Mouse (Mus musculus) CH12.LX (cell line): ENCODE results near the gene Sh2d6. TPM values are rescaled to one million over a fixed set of nuclear protein-coding genes. Genes with fewer than 3 reads are reported as not detected.

Experiments used
- DNase-seq: peaks from one replicate; pipeline ENCODE4 v3.0.0-alpha.2; 2013; ENCODE audit errors: extremely low read depth
- H3K27ac ChIP-seq: 2 replicates; pipeline ENCODE4 v1.5.1; 2012; ENCODE audit warnings: low read depth, mild to moderate bottlenecking, control low read depth, moderate library complexity; ENCODE audit not compliant: insufficient read depth
- H3K27me3 ChIP-seq: replicated peaks from 2 replicates; pipeline ENCODE3; 2012; ENCODE audit warnings: inconsistent platforms
- H3K36me3 ChIP-seq, 2 experiments: replicated peaks in 1 of 2; 2 replicates each; pipeline versions ENCODE3 to v1.6.1; 2012; ENCODE audit warnings: inconsistent platforms in 1 of 2, low read length in 1 of 2, mild to moderate bottlenecking in 1 of 2, mixed read lengths in 1 of 2, moderate library complexity in 1 of 2; ENCODE audit not compliant: control insufficient read depth in 1 of 2, insufficient read depth in 1 of 2
- H3K4me1 ChIP-seq, 2 experiments: 2 replicates each; pipeline ENCODE4 v1.6.1; 2012; ENCODE audit warnings: inconsistent platforms in 1 of 2, moderate library complexity in 1 of 2; ENCODE audit not compliant: insufficient read depth in 2 of 2, control insufficient read depth in 1 of 2
- H3K4me2 ChIP-seq: 2 replicates; pipeline ENCODE4 v1.6.1; 2012; ENCODE audit warnings: low read depth, mild to moderate bottlenecking, control low read depth; ENCODE audit not compliant: poor library complexity, insufficient read depth, severe bottlenecking
- H3K4me3 ChIP-seq, 3 experiments: fragments of 150-350 bp in 1 of 3; sonication (generic) in 1 of 3; replicated peaks in 1 of 3; 2 replicates each; pipeline versions ENCODE3 to v1.5.1; 2011 to 2012; ENCODE audit warnings: low read depth in 2 of 3, low read length in 2 of 3, mild to moderate bottlenecking in 2 of 3, moderate library complexity in 2 of 3, control low read depth in 1 of 3, improper control_type of control experiment in 1 of 3, inconsistent platforms in 1 of 3, mixed read lengths in 1 of 3; ENCODE audit not compliant: poor library complexity in 1 of 3
- H3K79me2 ChIP-seq: replicated peaks from 2 replicates; pipeline ENCODE4 v1.6.1; 2012; ENCODE audit warnings: mild to moderate bottlenecking, moderate library complexity; ENCODE audit not compliant: control insufficient read depth, poor library complexity, insufficient read depth, severe bottlenecking; ENCODE audit errors: extremely low read depth
- H3K9ac ChIP-seq: 2 replicates; pipeline ENCODE4 v1.6.1; 2012; ENCODE audit warnings: low read depth, mild to moderate bottlenecking, control low read depth, moderate library complexity; ENCODE audit not compliant: insufficient read depth
- H3K9me3 ChIP-seq: replicated peaks from 2 replicates; pipeline ENCODE3; 2012; ENCODE audit warnings: low read length, inconsistent platforms, mixed read lengths
- BHLHE40 ChIP-seq: IDR thresholded peaks from 2 replicates; pipeline ENCODE4 v1.6.1; 2011; ENCODE audit warnings: mild to moderate bottlenecking, low read depth, low read length, improper control_type of control experiment
- CHD1 ChIP-seq: IDR thresholded peaks from 2 replicates; pipeline ENCODE4 v1.6.1; 2012; ENCODE audit warnings: low read depth, low read length, improper control_type of control experiment, inconsistent platforms
- CHD2 ChIP-seq: IDR thresholded peaks from 2 replicates; pipeline ENCODE4 v1.6.1; 2011; ENCODE audit warnings: low read length, improper control_type of control experiment
- E2F4 ChIP-seq: IDR thresholded peaks from 2 replicates; pipeline ENCODE4 v1.6.1; 2011; ENCODE audit warnings: low read depth, low read length, improper control_type of control experiment; ENCODE audit not compliant: insufficient replicate concordance
- ELF1 ChIP-seq: IDR thresholded peaks from 2 replicates; pipeline ENCODE4 v1.6.1; 2014; ENCODE audit warnings: low read depth, mild to moderate bottlenecking, inconsistent platforms, low read length, improper control_type of control experiment
- ETS1 ChIP-seq: conservative IDR thresholded peaks from 2 replicates; pipeline ENCODE4 v1.6.1; 2012; ENCODE audit warnings: low read depth, mild to moderate bottlenecking, inconsistent platforms, low read length, improper control_type of control experiment, moderate library complexity
- GABPA ChIP-seq: IDR thresholded peaks from 2 replicates; pipeline ENCODE4 v1.6.1; 2012; ENCODE audit warnings: low read depth, low read length, improper control_type of control experiment, inconsistent platforms; ENCODE audit not compliant: insufficient replicate concordance
- IRF4 ChIP-seq: IDR thresholded peaks from 2 replicates; pipeline ENCODE4 v1.6.1; 2014; ENCODE audit warnings: low read depth, mild to moderate bottlenecking, inconsistent platforms, low read length, improper control_type of control experiment
- JUND ChIP-seq: conservative IDR thresholded peaks from 2 replicates; pipeline ENCODE4 v1.6.1; 2011; ENCODE audit warnings: low read depth, low read length, improper control_type of control experiment
- KAT2A ChIP-seq: IDR thresholded peaks from 2 replicates; pipeline ENCODE4 v1.6.1; 2012; ENCODE audit warnings: low read length, improper control_type of control experiment, inconsistent platforms; ENCODE audit not compliant: insufficient replicate concordance
- MAX ChIP-seq: IDR thresholded peaks from 2 replicates; pipeline ENCODE4 v1.6.1; 2011; ENCODE audit warnings: low read length, improper control_type of control experiment
- MAZ ChIP-seq: IDR thresholded peaks from 2 replicates; pipeline ENCODE4 v1.6.1; 2012; ENCODE audit warnings: low read depth, mild to moderate bottlenecking, inconsistent platforms, low read length, improper control_type of control experiment, moderate library complexity
- MXI1 ChIP-seq: IDR thresholded peaks from 2 replicates; pipeline ENCODE4 v1.6.1; 2011; ENCODE audit warnings: mild to moderate bottlenecking, low read depth, low read length, improper control_type of control experiment
- POLR2AphosphoS2 ChIP-seq: IDR thresholded peaks from 2 replicates; pipeline ENCODE4 v1.6.1; 2011; ENCODE audit warnings: low read depth, low read length, improper control_type of control experiment
- RAD21 ChIP-seq: IDR thresholded peaks from 2 replicates; pipeline ENCODE4 v1.6.1; 2011; ENCODE audit warnings: low read depth, mild to moderate bottlenecking, low read length, improper control_type of control experiment, moderate library complexity
- RCOR1 ChIP-seq: conservative IDR thresholded peaks from 2 replicates; pipeline ENCODE4 v1.6.1; 2012; ENCODE audit warnings: low read depth, mild to moderate bottlenecking, inconsistent platforms, low read length, improper control_type of control experiment
- SIN3A ChIP-seq: IDR thresholded peaks from 2 replicates; pipeline ENCODE4 v1.6.1; 2012; ENCODE audit warnings: low read length, improper control_type of control experiment, inconsistent platforms
- SMC3 ChIP-seq: IDR thresholded peaks from 2 replicates; pipeline ENCODE4 v1.6.1; 2011; ENCODE audit warnings: low read depth, low read length, improper control_type of control experiment
- ZKSCAN1 ChIP-seq: IDR thresholded peaks from 2 replicates; pipeline ENCODE4 v1.6.1; 2012; ENCODE audit warnings: low read depth, inconsistent platforms, low read length, improper control_type of control experiment, borderline replicate concordance
- ZNF384 ChIP-seq: IDR thresholded peaks from 2 replicates; pipeline ENCODE4 v1.6.1; 2012; ENCODE audit warnings: low read depth, low read length, improper control_type of control experiment, inconsistent platforms
- dilution Hi-C: fragments of 300-500 bp; cut with MboI; formaldehyde crosslinking; loops from 2 replicates; pipeline ENCODE4 v1.14.3; 2020; ENCODE audit warnings: low sequenced_read_pairs; ENCODE audit not compliant: extremely low pct_unique_long_range_greater_than_20kb, extremely low pct_ligation_motif_present
- in situ Hi-C: fragments of 300-500 bp; cut with MboI; formaldehyde crosslinking; loops from 3 replicates; pipeline ENCODE4 v1.14.3; 2019; ENCODE audit warnings: low sequenced_read_pairs, low pct_ligation_motif_present, low pct_unique_long_range_greater_than_20kb, mixed read lengths
- polyA plus RNA-seq: library from polyadenylated mRNA; unstranded; fragments of >175 nt; gene quantifications from 2 replicates; pipeline ENCODE4 v1.2.1, GENCODE M21; 2012; ENCODE audit warnings: low read depth; ENCODE audit not compliant: insufficient read length
- total RNA-seq, 2 experiments: library from RNA; depleted of rRNA; stranded (reverse); fragments of 300-350 nt in 1 of 2; fragments of >200 nt in 1 of 2; gene quantifications; 2 replicates each; pipeline ENCODE4 v1.2.3; 2012 to 2014

Sh2d6 gene
- total and polyA plus RNA-seq, 3 experiments: 0.78 to 4.9 (median 1.7) TPM

GRCm38 (mm10) chr6:72477621-72478020, 43.9 kb downstream of the Sh2d6 start:
- no peak overlapping the region for H3K4me2 ChIP-seq
- dilution Hi-C loops: no loop called here
- no peak overlapping the region for H3K4me3 ChIP-seq
- H3K4me1 ChIP-seq: peaks cover 3 to 6% of the 10 kb centered on the region in 2 experiments; a peak in 2 of 4 replicates
- no peak overlapping the region for H3K27ac ChIP-seq
- no peaks in the 10 kb centered on the region for H3K36me3 ChIP-seq
- H3K9me3 ChIP-seq: no peaks in the 10 kb centered on the region
- no peak for DNase-seq
- H3K9ac ChIP-seq: no peak overlapping the region
- in situ Hi-C loops: no loop called here
- H3K79me2 ChIP-seq: no peaks in the 10 kb centered on the region
- TF ChIP-seq IRF4: no peak
- no peak for TF ChIP-seq MAZ
- no peak for TF ChIP-seq BHLHE40
- no peak for TF ChIP-seq CHD2
- no peak for TF ChIP-seq E2F4
- no peak for TF ChIP-seq CHD1
- no peak for TF ChIP-seq RAD21
- no peak for TF ChIP-seq ZKSCAN1
- TF ChIP-seq JUND: no peak
- TF ChIP-seq SIN3A: no peak
- TF ChIP-seq GABPA: no peak
- TF ChIP-seq ETS1: no peak
- TF ChIP-seq ELF1: no peak
- no peak for TF ChIP-seq MAX
- TF ChIP-seq SMC3: no peak
- no peak for TF ChIP-seq RCOR1
- TF ChIP-seq, all 38 proteins: peak for 0
- H3K27me3 ChIP-seq: no peaks in the 10 kb centered on the region

- no peak overlapping the region for H3K4me3 ChIP-seq
- no peak for TF ChIP-seq BHLHE40
- no peak for TF ChIP-seq ZNF384
- TF ChIP-seq RCOR1: no peak
- TF ChIP-seq MXI1: no peak
- TF ChIP-seq KAT2A: no peak
- no peak for TF ChIP-seq POLR2AphosphoS2
- no peak overlapping the region for H3K9ac ChIP-seq
- H3K9me3 ChIP-seq: no peaks in the 10 kb centered on the region
- in situ Hi-C loops (no loop called here), dilution Hi-C loops (no loop called here)
- H3K27me3 ChIP-seq: no peaks in the 10 kb centered on the region
- H3K79me2 ChIP-seq: no peaks in the 10 kb centered on the region
- no peak for DNase-seq
- H3K4me2 ChIP-seq: no peak overlapping the region
- peaks cover under 1 to 3% of the 10 kb centered on the region in 2 experiments; a peak in 2 of 4 replicates for H3K4me1 ChIP-seq
- H3K27ac ChIP-seq: no peak overlapping the region
- no peaks in the 10 kb centered on the region for H3K36me3 ChIP-seq
Observed at GRCm38 (mm10) chr6:72476836-72477235, 44.7 kb downstream of the Sh2d6 start.
